Mouse (Mus musculus): ENCODE results near the gene Gdf11.

Gdf11 gene

GRCm38 (mm10) chr10:128892246-128892645 lies 728 bp upstream of the Gdf11 start:
- DNase-seq (ENCODE audit: low spot score): no peak

- DNase-seq (ENCODE audit: low spot score): no peak
Observed at GRCm38 (mm10) chr10:128890383-128891295, 879 bp downstream of the Gdf11 start.

- no peak for DNase-seq (ENCODE audit: low spot score)
Observed at GRCm38 (mm10) chr10:128889846-128890245, 1.7 kb downstream of the Gdf11 start.

- no peak for DNase-seq (ENCODE audit: low spot score)
Observed at GRCm38 (mm10) chr10:128888941-128889827, 2.3 kb downstream of the Gdf11 start.

GRCm38 (mm10) chr10:128882067-128882466 lies 9.5 kb downstream of the Gdf11 start:
- DNase-seq (ENCODE audit: low spot score): no peak

GRCm38 (mm10) chr10:128878811-128879210 lies 12.7 kb downstream of the Gdf11 start:
- DNase-seq (ENCODE audit: low spot score): no peak

- DNase-seq (ENCODE audit: low spot score): no peak
Observed at GRCm38 (mm10) chr10:128878291-128878690, 13.2 kb downstream of the Gdf11 start.

- DNase-seq (ENCODE audit: low spot score): no peak
Observed at GRCm38 (mm10) chr10:128870341-128870740, 21.2 kb downstream of the Gdf11 start.

- no peak for DNase-seq (ENCODE audit: low spot score)
Observed at GRCm38 (mm10) chr10:128866518-128866917, 25.0 kb downstream of the Gdf11 start.

GRCm38 (mm10) chr10:128866042-128866441 lies 25.5 kb downstream of the Gdf11 start:
- DNase-seq (ENCODE audit: low spot score): no peak

- DNase-seq (ENCODE audit: low spot score): no peak
Observed at GRCm38 (mm10) chr10:128861176-128861575, 30.3 kb downstream of the Gdf11 start.

- no peak for DNase-seq (ENCODE audit: low spot score)
Observed at GRCm38 (mm10) chr10:128850339-128850738, 41.2 kb downstream of the Gdf11 start.

GRCm38 (mm10) chr10:128848426-128848825 lies 43.1 kb downstream of the Gdf11 start:
- DNase-seq (ENCODE audit: low spot score): no peak

GRCm38 (mm10) chr10:128846664-128847063 lies 44.9 kb downstream of the Gdf11 start:
- DNase-seq (ENCODE audit: low spot score): no peak

GRCm38 (mm10) chr10:128845516-128845915 lies 46.0 kb downstream of the Gdf11 start:
- no peak for DNase-seq (ENCODE audit: low spot score)

- DNase-seq (ENCODE audit: low spot score): no peak
Observed at GRCm38 (mm10) chr10:128843260-128843659, 48.3 kb downstream of the Gdf11 start.

- no peak for DNase-seq (ENCODE audit: low spot score)
Observed at GRCm38 (mm10) chr10:128840612-128841011, 50.9 kb downstream of the Gdf11 start.

GRCm38 (mm10) chr10:128839434-128839833 lies 52.1 kb downstream of the Gdf11 start:
- DNase-seq (ENCODE audit: low spot score): peak; percentile 24

- no peak for DNase-seq (ENCODE audit: low spot score)
Observed at GRCm38 (mm10) chr10:128837400-128837799, 54.1 kb downstream of the Gdf11 start.
